Mouse (Mus musculus): ENCODE results near the gene Dpep1. TPM values are rescaled to one million over a fixed set of nuclear protein-coding genes. Genes with fewer than 3 reads are reported as not detected.

The Dpep1 gene
- 0.21 and 0.26 TPM in 2 replicates for polyA plus RNA-seq (2015; fragmentation: Nextera tagmentation; extraction: Ambion mirVana)

DNA sequence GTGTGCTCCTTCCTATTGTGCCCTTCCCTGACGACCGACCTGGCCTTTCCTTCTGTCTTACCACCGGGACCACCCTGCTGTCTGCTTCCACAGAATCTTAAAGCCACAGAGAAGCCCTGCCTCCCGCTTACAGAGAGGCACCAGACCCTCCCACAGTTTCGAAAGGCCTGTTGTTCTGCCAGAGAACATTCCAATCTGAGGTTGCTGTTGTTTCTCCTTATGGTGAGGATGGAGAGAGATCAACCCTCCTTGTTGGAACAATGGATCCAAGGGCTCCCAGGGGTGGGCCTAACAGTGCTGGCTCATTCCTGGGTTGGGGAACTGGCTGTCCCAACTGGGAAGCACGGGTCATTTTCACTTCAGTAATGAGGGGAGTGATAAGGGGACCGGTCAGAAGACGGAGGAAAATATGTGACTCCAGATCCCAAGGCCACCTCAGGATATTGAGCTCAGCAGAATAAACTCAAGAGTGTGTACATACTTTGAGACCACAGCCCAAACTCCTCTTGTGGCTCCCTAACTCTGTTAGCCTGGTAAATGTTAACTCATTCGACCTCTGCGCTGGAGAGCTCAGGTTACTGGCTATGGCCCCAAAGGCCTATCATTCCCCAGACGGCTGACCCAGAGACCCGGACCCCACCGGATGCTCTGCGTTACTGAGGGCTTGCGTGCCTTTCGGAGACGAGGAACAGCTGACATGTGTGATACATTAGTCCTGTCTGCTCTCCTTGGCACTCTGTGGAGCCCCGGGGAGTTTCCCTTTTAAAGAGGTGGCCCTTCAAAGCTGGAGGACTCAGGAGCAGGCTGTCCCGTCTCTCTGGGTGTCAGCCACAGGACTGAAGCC, at the start of gene Dpep1:
TSS of gene Dpep1 (plus strand) at position 677 of the 844 bp plus-strand sequence.
- H3K27ac ChIP-seq (replicated peaks) = no peak within 1 kb of the TSS
- 50% methylated on average over 19 of the region's 19 CpGs for WGBS (ENCODE audit: insufficient replicate concordance)
- H3K9me3 ChIP-seq (replicated peaks) = no peaks in the 10 kb centered on the region
- H3K4me1 ChIP-seq (replicated peaks) = peaks cover 27% of the 10 kb centered on the region
- H3K4me2 ChIP-seq = no peak within 1 kb of the TSS
- H3K9ac ChIP-seq = no peak within 1 kb of the TSS
- H3K4me3 ChIP-seq (replicated peaks) = no peak within 1 kb of the TSS
- no peak for ATAC-seq (ENCODE audit: insufficient read depth)
- H3K27me3 ChIP-seq = peaks cover 16% of the 10 kb centered on the region
- H3K36me3 ChIP-seq (replicated peaks) = no peaks in the 10 kb centered on the region

DNA sequence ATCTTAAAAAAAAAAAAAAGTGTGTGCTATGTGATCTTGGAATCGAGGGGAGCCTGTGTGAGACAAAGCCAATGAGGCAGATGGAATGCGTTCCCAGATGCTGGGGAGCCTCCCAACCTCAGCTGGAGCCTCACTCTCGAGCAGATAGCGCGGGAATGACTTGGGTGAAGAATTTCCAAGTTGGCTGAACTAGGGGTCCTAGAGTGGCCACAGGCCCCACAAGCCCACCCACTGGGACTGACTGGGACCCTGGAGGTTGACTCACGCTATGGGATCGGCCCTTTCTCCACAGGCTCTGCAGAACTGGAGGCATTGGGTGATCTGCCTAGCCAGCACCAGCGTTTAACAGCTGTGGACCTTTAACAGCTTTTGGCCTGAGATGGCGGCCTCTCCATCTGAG, 49.8 kb upstream of the Dpep1 start:
- 74% methylated on average over 9 of the region's 9 CpGs for WGBS (ENCODE audit: insufficient replicate concordance)
- Histone ChIP-seq H3K4me1 (replicated peaks) (no peaks in the 10 kb centered on the region; the same call in 1 of the 2 replicates), H3K4me3 (replicated peaks) (no peak overlapping the region), H3K9ac (no peak overlapping the region), H3K4me2 (no peak overlapping the region), H3K36me3 (replicated peaks) (no peaks in the 10 kb centered on the region), H3K27ac (replicated peaks) (no peak overlapping the region), H3K27me3 (peaks cover 2% of the 10 kb centered on the region; the same call in 1 of the 2 replicates), H3K9me3 (replicated peaks) (peaks cover 4% of the 10 kb centered on the region; the same call in 1 of the 2 replicates)
- no peak for ATAC-seq (ENCODE audit: insufficient read depth)

DNA sequence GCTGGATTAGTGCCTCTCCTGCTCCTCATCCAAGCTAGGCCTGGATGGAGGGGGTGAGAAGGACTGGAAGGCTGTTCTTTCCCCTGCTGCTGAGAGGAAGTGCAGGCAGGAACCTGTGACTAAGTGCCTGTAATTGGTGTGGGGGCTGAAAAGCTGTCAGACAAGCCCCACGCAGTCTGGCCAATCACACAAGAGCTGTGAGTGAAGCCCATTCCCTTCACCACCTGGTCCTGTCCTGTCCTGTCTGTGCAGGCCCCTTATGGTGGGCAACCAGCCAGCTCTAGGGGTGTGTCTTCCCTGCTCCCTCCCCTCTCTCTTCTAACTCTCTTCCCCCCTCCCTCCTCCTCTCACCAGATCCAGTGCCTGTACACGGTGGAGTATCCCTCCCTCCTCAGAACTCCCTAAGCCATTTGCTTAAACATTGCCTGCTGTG, 48.4 kb upstream of the Dpep1 start:
- Histone ChIP-seq H3K4me3 (replicated peaks) (no peak overlapping the region), H3K4me1 (replicated peaks) (no peaks in the 10 kb centered on the region; the same call in 1 of the 2 replicates), H3K36me3 (replicated peaks) (no peaks in the 10 kb centered on the region), H3K27ac (replicated peaks) (no peak overlapping the region), H3K27me3 (no peaks in the 10 kb centered on the region; the same call in 1 of the 2 replicates), H3K9me3 (replicated peaks) (peaks cover 4% of the 10 kb centered on the region; the same call in 1 of the 2 replicates), H3K4me2 (no peak overlapping the region), H3K9ac (no peak overlapping the region)
- ATAC-seq (ENCODE audit: insufficient read depth) = no peak
- 35% methylated on average over 2 of the region's 2 CpGs for WGBS (ENCODE audit: insufficient replicate concordance)

DNA sequence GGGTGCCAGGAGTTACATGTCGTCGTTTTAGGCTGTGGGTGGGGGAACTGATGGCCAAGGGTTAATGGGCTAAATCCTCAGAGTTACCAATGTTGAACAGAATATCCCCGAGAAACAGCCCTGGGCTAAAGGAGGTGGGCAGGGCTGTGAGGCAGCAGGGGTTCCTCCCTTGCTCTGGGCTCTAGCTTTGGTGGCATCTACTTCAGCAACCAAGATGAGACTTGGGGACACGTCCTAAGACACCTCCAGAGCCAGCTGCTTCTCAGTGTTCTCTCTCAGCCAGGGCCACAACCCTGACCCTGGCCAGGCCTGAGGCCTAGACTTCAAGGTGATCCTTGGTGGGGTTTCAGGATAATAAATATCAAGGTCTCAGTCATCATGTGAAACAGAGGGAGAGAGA, 47.3 kb upstream of the Dpep1 start:
- Histone ChIP-seq H3K4me3 (replicated peaks) (no peak overlapping the region), H3K9me3 (replicated peaks) (no peaks in the 10 kb centered on the region), H3K4me2 (no peak overlapping the region), H3K27me3 (no peaks in the 10 kb centered on the region; the same call in 1 of the 2 replicates), H3K36me3 (replicated peaks) (no peaks in the 10 kb centered on the region), H3K4me1 (replicated peaks) (no peaks in the 10 kb centered on the region; the same call in 1 of the 2 replicates), H3K27ac (replicated peaks) (no peak overlapping the region), H3K9ac (no peak overlapping the region)
- 53% methylated on average over 4 of the region's 4 CpGs for WGBS (ENCODE audit: insufficient replicate concordance)
- ATAC-seq (ENCODE audit: insufficient read depth) = no peak

DNA sequence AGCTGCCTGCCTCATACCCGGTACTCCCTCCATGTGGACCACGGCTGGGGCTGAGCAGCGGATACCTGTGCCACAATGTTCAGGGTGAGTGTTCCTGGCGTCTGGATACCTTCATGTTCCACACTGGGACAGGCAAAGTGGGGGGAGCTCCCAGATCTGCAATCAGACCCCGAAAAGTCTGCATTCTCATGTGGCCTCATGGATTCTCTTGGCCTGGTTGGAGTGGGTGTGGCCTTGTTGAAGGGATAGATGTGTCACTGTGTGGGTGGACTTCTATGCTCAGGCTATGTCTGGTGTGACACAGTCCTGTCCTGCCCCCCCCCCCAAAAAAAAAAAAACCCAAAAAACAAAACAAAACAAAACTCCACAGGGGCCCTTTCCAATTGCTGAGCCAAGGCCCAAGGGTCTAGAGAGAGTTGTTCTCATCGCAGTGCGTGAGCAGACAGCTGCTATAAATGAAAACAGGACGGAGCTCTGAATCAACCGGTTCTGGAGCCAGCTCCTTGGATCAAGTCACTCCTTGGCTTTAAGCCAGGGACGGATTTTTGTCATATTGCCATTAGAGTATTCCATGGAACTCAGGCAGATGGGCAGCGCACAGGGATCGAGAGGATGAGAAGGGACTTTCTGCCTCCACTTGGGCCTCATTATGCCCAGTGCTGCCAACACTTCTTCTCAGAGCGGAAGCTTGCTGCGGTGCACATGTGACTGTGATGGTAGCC, 44.1 kb upstream of the Dpep1 start:
- no peak overlapping the region for H3K4me2 ChIP-seq
- no peaks in the 10 kb centered on the region for H3K9me3 ChIP-seq (replicated peaks)
- no peaks in the 10 kb centered on the region; the same call in 1 of the 2 replicates for H3K4me1 ChIP-seq (replicated peaks)
- no peaks in the 10 kb centered on the region for H3K36me3 ChIP-seq (replicated peaks)
- H3K4me3 ChIP-seq (replicated peaks) = no peak overlapping the region
- WGBS (ENCODE audit: insufficient replicate concordance) = 77% methylated on average over 14 of the region's 14 CpGs
- no peak overlapping the region for H3K9ac ChIP-seq
- no peaks in the 10 kb centered on the region for H3K27me3 ChIP-seq
- H3K27ac ChIP-seq (replicated peaks) = no peak overlapping the region
- ATAC-seq (ENCODE audit: insufficient read depth) = no peak

DNA sequence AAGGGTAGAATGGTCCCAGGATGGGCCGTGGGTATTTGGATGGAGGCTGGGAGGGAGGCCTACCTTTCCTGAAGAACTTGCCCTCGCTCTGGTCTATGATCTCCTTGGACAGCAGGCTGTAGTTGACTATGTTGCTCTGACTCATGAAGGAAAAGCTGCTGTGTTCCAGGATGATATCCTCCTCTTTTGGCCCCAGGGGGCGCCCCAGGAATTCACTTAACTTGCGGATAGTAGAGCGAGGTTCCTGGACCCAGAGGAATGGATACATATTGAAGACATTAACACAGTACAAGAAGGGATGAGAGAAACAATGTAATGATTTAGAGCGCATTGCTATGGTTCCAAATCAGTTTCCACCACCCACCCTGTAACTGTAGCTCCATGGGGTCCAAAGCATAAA, 40.8 kb upstream of the Dpep1 start:
- no peaks in the 10 kb centered on the region for H3K36me3 ChIP-seq (replicated peaks)
- WGBS (ENCODE audit: insufficient replicate concordance) = 48% methylated on average over 6 of the region's 6 CpGs
- H3K9ac ChIP-seq = no peak overlapping the region
- H3K4me2 ChIP-seq = no peak overlapping the region
- peaks cover 20% of the 10 kb centered on the region for H3K27me3 ChIP-seq
- no peak overlapping the region for H3K4me3 ChIP-seq (replicated peaks)
- no peaks in the 10 kb centered on the region for H3K9me3 ChIP-seq (replicated peaks)
- no peak overlapping the region for H3K27ac ChIP-seq (replicated peaks)
- ATAC-seq (ENCODE audit: insufficient read depth) = no peak
- no peaks in the 10 kb centered on the region; the same call in 1 of the 2 replicates for H3K4me1 ChIP-seq (replicated peaks)

DNA sequence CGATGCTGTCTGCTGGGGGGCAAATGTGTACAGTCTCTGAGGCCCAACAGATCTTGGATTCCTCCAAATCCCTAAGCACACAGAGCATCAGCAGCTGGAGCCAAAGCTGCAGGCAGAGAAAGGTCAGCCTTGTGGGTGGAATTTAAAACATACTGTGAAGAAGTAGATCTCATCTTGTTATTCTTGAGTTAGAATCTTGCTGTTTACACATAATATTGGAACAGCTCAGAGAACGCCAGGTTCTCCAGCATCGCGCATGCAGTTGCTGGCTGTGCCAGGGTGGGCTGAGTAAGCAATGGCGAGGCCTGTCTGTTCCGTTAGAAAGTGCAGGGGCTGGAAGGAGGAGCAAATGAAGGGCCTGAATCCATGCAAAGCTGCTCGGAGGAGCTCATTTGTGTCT, 39.7 kb upstream of the Dpep1 start:
- Histone ChIP-seq H3K4me1 (replicated peaks) (no peaks in the 10 kb centered on the region), H3K27ac (replicated peaks) (no peak overlapping the region), H3K9ac (no peak overlapping the region), H3K9me3 (replicated peaks) (no peaks in the 10 kb centered on the region), H3K4me3 (replicated peaks) (no peak overlapping the region), H3K27me3 (peaks cover 24% of the 10 kb centered on the region), H3K4me2 (no peak overlapping the region), H3K36me3 (replicated peaks) (no peaks in the 10 kb centered on the region)
- no peak for ATAC-seq (ENCODE audit: insufficient read depth)
- 72% methylated on average over 7 of the region's 7 CpGs for WGBS (ENCODE audit: insufficient replicate concordance)

DNA sequence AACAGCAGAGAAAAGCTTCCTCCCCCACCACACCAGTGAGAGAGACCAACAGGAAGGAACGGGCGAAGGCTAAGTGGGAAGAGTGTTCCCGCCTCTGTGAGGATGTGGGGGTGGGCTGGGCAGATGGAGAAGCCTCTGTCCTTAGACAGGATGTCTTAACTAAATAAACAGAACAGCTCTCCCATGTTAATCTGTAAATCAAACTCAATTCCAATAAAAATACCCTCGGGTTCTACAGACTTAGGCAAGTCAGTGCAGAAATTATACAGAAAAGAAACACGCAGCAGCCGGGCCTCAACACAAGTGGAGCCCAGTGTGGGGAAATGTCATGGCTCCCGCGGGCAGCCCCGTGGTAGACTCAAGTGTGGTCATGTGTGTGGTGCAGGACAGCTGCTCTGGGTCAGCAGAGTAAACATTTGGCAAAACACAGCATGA, 35.3 kb upstream of the Dpep1 start:
- no peaks in the 10 kb centered on the region for H3K36me3 ChIP-seq (replicated peaks)
- H3K27ac ChIP-seq (replicated peaks) = no peak overlapping the region
- H3K4me3 ChIP-seq (replicated peaks) = no peak overlapping the region
- 35% methylated on average over 9 of the region's 9 CpGs for WGBS (ENCODE audit: insufficient replicate concordance)
- H3K4me1 ChIP-seq (replicated peaks) = peaks cover 11% of the 10 kb centered on the region
- H3K9me3 ChIP-seq (replicated peaks) = no peaks in the 10 kb centered on the region
- ATAC-seq (ENCODE audit: insufficient read depth) = no peak
- no peak overlapping the region for H3K9ac ChIP-seq
- no peak overlapping the region for H3K4me2 ChIP-seq
- H3K27me3 ChIP-seq = peaks cover 30% of the 10 kb centered on the region

DNA sequence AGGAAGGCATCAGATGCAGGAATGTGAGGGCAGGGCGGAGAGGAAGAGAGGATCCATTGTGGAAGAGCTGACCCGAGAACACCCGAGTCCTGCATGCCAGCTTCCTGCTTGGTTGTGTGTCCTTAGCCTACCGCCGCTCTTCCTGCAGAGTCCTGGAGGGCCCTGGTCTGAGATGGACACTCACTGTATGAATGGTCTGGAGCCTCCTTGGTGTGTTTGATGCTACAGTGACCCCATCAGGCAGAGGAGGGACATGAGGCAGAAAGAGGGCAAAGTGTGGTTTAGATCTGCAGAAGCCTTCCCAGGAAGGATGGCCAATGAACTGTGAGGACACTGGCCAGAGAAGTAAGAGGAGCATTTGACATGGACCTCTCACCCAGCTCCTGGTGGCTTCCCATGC, 30.9 kb upstream of the Dpep1 start:
- H3K27me3 ChIP-seq = peaks cover 17% of the 10 kb centered on the region
- H3K4me2 ChIP-seq = peak overlapping the region; percentile 57
- no peak overlapping the region for H3K9ac ChIP-seq
- WGBS (ENCODE audit: insufficient replicate concordance) = 64% methylated on average over 5 of the region's 5 CpGs
- H3K9me3 ChIP-seq (replicated peaks) = no peaks in the 10 kb centered on the region
- H3K4me1 ChIP-seq (replicated peaks) = peaks cover 40% of the 10 kb centered on the region
- ATAC-seq (ENCODE audit: insufficient read depth) = no peak
- H3K36me3 ChIP-seq (replicated peaks) = no peaks in the 10 kb centered on the region
- H3K27ac ChIP-seq (replicated peaks) = peak overlapping the region; percentile 6; the same call in 1 of the 2 replicates
- no peak overlapping the region for H3K4me3 ChIP-seq (replicated peaks)

DNA sequence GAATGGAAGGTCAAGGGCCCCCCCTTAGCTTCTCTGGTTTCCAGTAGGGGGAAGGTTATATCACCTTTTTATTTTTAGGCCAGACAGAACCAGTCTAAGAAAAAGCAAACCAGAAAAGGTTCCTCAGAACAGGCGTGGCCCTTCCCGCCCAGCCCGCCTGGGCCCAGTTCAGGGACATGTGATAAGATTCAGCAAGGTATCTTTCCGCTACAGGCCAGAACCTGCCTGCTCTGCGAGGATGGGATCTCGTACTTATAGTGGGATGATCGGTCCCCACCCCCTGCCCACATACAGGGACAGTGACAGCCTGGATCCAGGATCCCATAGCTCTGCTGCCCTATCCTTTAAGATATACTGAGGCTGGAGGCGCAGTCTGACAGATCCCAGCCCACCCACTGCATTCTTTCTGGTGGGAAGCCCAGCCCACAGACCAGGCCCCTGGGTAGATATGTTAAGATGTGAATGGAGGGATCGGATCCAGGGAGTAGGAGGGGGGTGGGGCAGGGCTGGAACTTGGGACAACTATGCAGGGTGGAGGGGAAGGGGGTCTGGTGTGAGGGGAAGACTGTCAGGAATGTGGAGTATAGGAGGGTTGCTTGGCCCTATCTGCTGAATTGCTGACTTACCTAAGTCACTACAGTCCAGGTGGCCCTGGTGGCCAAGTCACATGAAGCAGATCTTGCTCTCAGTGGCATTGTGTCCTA, 29.8 kb upstream of the Dpep1 start:
- 36% methylated on average over 9 of the region's 9 CpGs for WGBS (ENCODE audit: insufficient replicate concordance)
- peak overlapping the region; percentile 12 for H3K9ac ChIP-seq
- H3K27ac ChIP-seq (replicated peaks) = peak overlapping the region; percentile 68
- H3K27me3 ChIP-seq = peaks cover 17% of the 10 kb centered on the region
- H3K36me3 ChIP-seq (replicated peaks) = no peaks in the 10 kb centered on the region
- H3K4me3 ChIP-seq (replicated peaks) = no peak overlapping the region
- no peaks in the 10 kb centered on the region for H3K9me3 ChIP-seq (replicated peaks)
- peak overlapping the region; percentile 57 for H3K4me2 ChIP-seq
- H3K4me1 ChIP-seq (replicated peaks) = peaks cover 40% of the 10 kb centered on the region
- peak; percentile 95 for ATAC-seq (ENCODE audit: insufficient read depth)

All from liver, embryonic 15.5 days (tissue).